Mouse (Mus musculus) G1E-ER4 (cell line): ENCODE measurements around the gene Eif4a3. TPM values are rescaled to one million over a fixed set of nuclear protein-coding genes. Genes with fewer than 3 reads are reported as not detected.

Experiments used
- GATA1 ChIP-seq: IDR thresholded peaks from one replicate; pipeline ENCODE4 v1.8.0; 2012; ENCODE audit warnings: low read length, inconsistent platforms
- polyA plus RNA-seq: library from polyadenylated mRNA; stranded (reverse); fragments of >175 nt; gene quantifications from 2 replicates; pipeline ENCODE4 v1.2.3, GENCODE M21; 2012

The Eif4a3 gene
- 210 and 240 TPM in 2 replicates for polyA plus RNA-seq

- no peak for TF ChIP-seq GATA1
Observed at GRCm38 (mm10) chr11:119299391-119300245, at the start of gene Eif4a3. TSS of gene Eif4a3 (minus strand) at chr11:119300089.

- no peak for TF ChIP-seq GATA1
Observed at GRCm38 (mm10) chr11:119347125-119347524, 47.2 kb upstream of the Eif4a3 start.

DNA sequence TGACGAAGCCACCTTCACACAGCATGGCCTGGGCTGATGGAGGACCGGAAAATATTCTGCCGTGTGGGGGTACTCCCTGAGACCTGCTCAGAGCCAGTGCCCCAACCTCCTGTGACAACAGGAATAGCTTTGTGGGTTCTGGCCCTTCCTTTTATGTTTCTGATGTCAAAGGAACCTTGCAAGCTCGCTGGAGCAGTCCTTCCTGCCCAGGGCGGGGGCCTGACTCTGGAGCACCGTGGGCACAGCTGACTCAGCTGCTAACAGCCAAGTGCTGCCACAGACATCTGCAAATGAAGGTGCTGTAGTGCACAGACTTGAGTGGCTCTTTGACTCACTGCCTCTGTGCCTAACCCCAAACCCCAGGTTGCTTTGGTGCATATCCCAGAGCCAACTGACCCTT, 45.0 kb upstream of the Eif4a3 start:
- TF ChIP-seq GATA1 = no peak

DNA sequence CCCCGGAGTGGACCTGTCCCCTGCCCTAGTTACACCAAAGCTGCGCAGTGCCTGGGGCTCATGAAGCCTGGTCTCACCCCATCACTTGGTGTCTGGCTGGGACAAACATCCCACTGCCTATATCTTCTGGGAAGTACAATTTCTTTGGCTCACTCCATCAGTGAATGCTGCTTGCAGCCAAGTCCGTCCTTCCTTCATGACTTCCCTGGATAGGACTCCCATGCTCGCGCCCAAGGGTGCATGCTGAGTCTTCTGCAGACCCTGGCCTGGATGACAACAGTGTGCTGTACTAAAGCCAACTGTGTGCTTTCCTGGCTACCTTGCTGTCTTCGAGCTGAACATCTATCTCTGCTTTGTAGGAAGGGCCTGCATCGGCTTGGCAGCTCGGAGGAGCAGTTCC, 44.3 kb upstream of the Eif4a3 start:
- TF ChIP-seq GATA1 = no peak

GRCm38 (mm10) chr11:119339637-119340036, 39.7 kb upstream of the Eif4a3 start:
- no peak for TF ChIP-seq GATA1

DNA sequence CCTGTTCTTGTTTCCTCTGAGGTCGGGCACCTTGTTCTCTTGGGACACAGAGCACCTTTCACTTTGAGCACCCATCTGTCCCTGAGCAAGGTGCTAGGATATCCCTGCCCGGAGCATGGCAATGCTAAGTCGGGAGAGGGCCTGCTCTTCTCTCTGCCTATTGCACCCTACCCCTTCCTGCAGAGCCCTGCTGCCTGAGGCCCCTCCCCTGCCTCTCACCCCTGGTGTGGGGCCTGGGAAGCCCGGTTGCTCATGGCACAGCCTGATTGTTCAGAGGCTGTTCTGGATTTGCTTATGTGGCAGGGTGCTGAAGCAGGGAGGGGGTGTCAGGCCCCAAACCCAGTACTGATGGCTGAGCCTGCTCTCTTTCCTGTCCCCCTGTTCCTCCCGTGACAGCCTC, 39.3 kb upstream of the Eif4a3 start:
- TF ChIP-seq GATA1 = no peak

DNA sequence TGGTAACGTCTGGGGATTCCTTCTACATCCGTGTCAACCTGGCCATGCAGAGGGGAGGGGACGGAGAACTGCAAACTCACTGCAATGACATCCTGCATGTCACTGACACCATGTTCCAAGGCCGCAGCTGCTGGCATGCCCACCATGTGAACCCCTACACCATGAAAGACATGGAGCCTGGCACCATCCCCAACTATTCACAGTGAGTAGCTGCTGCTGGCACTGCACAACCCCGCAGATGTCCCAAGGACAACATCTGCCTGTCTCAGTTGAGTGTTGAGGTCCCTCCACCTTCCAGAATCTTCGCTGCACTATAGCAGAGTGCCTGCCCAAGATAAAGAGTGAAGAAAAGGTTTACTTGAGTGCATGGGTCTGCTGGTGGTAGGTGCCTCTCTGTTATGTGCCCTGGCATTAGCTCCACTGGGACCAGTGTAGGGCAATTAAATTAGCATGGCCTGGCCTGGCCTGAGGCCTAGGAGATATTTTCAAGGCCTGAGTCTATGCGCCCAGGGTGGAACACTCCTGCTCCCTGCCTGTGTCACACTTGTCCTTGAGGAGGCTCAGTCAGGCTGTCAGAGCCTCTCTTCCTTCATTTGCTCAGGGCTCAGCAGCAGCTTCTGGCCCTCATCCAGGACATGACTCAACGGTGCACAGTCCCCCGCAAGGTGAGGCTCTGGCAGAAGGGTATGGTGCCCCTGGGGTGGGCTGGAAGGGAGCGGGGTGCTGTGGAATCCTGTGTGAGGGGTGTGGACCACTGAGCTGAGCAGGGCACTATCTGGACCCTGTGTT, 38.6 kb upstream of the Eif4a3 start:
- no peak for TF ChIP-seq GATA1

GRCm38 (mm10) chr11:119331970-119332369, 32.1 kb upstream of the Eif4a3 start:
- TF ChIP-seq GATA1 = no peak

GRCm38 (mm10) chr11:119330592-119330991, 30.7 kb upstream of the Eif4a3 start:
- no peak for TF ChIP-seq GATA1

DNA sequence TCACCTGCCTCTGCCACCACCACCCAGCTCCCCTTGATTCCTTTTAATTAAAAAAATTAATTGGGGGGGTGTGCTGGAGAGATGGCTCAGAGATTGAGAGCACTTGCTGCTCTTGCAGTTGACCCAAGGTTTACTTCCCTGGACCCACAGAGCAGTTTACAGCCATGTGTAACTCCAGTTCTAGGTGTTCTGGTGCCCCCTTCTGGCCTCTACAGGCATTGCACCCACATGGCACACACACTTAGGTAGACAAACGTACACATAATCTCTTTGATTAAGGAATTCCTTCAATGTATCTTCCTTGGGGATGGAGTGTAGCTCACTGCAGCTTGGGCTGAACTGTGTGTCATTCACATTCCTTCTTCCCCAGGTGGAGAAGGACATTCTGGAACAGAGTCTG, 25.2 kb upstream of the Eif4a3 start:
- no peak for TF ChIP-seq GATA1

- TF ChIP-seq GATA1 = no peak
Observed at GRCm38 (mm10) chr11:119322521-119322920, 22.6 kb upstream of the Eif4a3 start.

DNA sequence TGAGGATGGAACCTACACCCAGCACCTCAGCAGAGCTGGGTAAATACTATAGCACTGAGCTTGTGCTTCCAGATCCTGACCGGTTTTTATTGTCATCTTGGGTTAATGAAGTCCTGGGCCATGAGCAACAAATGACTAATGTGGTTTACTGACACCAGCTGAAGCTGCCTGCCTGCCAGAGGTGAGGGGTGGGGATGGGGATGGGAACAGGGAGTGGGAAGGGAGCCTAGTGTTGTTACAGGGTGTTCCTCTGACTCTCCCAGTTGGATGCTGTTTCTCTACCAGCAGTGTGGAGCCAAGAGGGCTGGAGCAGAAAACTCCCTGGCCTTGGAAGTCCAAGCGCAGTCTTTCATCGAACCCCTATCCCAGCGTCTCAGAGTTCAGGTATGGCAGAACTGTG, 16.8 kb upstream of the Eif4a3 start:
- TF ChIP-seq GATA1 = no peak

DNA sequence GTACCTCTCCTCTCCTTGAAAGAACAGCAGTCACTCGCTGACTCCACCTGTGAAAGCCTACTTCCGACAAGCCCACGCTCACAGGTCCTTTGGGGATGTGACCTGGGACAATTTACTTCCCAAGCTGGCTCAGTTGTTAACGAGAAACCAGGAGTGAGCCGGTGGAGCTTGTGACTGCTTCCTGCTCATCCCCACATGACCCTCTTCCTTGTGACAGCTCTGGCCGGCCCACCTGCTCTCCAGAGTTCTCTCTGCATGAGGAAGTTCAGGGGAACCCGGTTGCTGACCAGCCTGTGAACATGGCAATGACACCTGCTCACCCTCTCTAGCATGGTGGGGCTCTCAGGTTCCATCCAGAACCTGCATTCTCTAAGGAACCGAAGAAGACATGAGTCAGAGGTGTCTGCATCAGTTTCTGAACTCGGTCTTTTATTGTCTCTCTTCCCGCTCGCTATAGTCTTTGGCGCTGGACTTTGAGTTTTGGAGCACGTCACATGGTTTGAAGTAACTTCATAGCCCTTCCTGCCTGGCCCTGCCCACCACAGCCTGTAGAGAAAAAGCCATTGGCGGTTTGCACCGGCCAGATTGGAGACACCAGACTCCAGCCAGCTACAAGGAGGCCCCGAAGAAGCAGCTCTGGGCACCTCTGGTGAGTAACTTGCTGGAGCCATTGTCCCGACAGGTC, 14.5 kb upstream of the Eif4a3 start:
- TF ChIP-seq GATA1 = no peak

DNA sequence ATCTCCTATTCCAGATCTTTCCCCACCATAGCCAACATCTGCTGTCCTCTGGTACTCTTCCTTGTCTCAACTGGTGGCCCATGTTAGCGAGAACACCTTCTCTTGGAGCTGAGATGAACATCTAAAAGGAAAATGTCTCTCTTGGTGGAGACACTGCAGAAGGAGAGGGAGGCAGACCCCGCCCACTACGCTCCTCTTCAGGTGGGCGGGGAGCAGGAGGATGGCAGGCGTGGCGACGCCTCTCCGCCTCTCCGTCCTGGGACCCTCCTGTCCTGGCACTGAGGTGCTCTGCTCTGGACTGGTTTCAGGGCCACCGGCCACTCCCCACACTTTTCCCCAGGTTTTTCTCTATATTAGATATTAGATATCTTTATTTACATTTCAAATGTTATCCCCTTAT, 10.7 kb upstream of the Eif4a3 start:
- TF ChIP-seq GATA1 = no peak

- no peak for TF ChIP-seq GATA1
Observed at GRCm38 (mm10) chr11:119307916-119308315, 8.0 kb upstream of the Eif4a3 start.

DNA sequence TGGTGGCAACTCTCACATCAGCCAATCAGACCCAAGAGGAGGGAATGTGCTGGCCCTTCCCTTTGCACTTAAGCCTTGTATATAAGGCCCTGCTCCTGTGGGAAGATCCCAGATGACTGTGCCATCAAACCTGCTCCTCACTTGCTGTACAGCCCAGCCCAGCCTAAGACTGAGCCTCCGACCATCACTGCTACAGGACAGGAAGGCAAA, 7.7 kb upstream of the Eif4a3 start, which contains the start of gene Card14:
Gene Card14, plus strand, starts transcription at position 111 of the 210 bp plus-strand sequence.
- TF ChIP-seq GATA1 = no peak
